Mouse (Mus musculus) thymus, postnatal 25 days (tissue): Measurements from ENCODE around the gene Ppp2r5d.

Experiments
- DNase-seq: peaks from one replicate; pipeline ENCODE4 v3.0.0; 2022

Gene Ppp2r5d

DNA sequence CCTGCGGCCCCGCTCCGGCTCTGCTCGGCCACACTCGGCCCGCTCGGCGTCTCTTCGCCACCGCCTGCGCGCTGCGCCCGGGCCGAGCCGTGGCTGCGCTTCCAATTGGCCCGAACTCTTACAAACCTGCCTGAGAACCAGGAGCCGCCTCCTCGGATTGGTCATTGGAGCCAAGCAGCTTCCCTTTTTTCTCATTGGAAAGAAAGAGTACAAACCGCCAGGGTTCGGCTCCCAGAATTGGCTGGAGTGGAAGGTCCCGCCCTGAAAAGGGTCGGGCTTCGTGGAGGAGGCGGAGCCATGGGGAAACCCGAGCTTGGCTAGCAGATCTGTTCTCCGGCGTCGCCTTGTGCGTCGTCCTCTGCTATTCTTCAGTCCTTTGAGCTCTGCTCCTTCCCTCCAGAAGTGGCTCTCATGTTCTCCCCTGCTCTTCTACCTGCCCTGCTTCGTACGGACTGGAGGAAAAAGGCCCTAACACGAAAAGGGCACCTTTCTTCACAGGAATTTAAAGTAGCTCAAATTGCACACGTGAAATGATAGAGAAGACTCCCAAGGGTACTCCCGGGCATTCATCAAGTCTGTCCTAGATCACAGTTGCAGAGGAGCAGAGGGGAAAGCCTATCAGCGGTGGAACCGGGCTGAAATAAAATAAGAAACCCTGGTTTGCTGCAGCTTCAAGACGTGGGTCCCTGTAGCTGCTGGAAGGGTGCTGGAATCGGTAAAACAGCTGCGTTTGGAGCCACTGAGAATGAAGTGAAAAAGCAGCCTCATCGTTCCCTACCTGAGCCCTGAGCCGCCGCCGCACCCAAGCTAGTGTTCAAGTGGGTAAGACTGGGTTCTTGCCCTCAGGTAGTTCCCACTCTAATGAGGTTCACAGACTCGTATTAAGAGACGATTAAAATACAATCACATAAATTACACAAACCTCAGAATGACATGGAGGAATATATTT, at the start of gene Ppp2r5d:
Gene Ppp2r5d, minus strand, starts transcription at position 225 of the 949 bp plus-strand sequence.
- peak; percentile 96 for DNase-seq

DNA sequence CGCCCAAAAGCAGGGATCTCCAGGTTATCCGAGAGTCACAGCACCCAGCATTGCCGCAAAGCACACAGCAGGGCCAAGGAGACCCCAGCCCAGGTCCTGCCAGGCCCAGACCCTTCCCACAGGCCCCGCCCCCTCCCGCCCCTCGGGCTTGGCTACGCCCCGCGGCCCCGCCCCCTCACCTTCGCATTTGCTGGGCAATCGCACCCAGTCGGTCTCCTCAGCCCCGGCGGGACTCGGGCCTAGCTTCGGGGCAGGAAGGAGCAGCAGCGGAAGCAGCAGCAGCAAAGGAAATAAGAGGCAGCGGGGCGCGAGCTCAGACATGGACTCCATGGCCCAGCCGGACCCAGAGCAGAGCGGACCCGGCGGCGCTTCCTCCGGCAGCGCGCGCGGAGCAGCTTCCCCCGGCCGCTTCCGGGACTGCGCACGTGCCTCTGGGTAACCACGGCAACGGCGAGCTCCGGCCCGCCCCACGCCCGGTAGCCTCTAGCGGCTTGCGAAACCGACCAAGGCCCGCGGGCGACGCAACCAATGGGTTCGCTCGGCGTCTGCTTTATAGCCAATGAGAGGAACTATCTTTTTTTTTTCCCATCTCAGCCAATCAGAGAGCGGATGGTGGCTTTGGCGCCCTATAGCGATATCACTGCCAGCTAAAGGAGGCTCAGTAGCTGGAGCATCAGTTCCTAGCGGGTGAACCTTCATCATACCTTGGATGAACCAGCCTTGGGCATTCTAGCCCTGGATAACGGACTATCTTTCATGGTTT, 47.1 kb upstream of the Ppp2r5d start, which contains the start of gene Cnpy3:
Gene Cnpy3, minus strand, starts transcription at position 421 of the 763 bp plus-strand sequence.
- DNase-seq, result peak; percentile 96

DNA sequence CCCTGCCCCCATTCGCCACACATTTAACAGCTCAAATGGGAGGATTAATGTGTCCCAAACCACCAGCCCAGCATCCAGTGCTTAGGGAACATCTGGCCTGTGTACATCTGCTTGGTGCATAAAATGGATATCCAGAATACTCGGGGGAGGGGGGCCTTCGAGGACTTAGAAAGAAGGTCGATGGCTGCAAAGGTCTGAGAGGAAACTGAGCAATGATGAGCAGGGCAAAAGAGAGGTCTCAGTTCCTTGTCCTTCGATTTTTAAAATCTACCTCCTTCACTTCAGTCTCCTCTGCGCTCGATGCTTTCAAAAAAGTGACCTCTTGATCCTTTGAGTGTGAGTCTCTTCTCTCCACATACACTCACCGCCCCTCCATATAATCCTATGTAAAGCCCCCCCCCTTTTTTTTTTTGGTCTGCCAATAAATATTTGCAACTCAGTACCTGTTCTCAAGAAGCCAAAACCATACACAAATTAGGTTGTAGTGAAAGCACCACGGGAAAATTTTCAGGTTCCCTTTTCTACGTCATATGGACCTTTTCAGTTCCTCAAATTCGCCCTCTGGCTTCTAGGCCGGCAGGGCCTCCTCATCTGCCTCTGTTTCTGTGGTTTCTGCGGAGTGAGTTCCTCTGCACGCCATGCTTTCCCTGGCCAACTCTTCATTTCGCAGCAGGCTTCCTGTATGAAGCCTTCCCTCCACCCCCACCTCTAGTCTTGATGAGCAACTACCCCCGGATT, 46.3 kb upstream of the Ppp2r5d start:
- no peak for DNase-seq

DNA sequence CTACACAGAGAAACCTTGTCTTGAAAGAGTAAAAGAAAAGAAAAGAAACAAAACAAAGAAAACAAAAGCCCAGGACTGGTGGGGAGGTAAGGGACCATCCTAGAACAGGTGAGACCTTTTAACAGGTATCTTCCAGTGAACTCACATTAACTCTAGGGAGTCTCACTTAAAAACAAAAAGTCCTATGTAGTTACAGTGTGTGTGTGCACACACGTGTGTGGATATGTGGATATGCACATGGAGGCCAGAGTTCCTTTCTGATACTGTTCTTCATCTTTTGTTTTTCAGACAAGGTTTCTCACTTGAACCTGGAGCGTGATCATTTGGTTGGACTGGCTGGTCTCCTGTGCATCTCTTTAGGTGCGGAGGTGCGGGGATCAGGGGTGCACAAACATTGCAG, 45.7 kb upstream of the Ppp2r5d start:
- DNase-seq, result no peak

DNA sequence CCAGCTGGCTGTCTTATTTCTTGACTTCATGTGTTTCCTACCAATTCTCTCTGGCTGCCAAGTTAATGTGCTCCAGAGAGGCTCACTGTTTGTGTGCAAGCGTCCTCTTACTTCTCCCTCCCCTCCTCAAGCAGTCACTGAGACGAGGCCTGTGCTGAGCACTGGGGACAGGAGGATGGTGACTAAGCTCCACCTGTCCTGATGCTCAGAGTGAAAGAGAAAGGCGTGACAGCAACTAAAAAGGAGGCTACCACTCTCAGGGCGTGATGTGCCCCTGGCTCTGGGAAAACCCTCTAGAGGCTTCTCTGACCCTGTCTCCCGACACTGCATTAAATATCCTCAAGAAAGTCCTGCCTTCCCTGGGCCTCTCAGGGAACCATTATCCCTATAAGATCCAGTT, 44.4 kb upstream of the Ppp2r5d start:
- no peak for DNase-seq

DNA sequence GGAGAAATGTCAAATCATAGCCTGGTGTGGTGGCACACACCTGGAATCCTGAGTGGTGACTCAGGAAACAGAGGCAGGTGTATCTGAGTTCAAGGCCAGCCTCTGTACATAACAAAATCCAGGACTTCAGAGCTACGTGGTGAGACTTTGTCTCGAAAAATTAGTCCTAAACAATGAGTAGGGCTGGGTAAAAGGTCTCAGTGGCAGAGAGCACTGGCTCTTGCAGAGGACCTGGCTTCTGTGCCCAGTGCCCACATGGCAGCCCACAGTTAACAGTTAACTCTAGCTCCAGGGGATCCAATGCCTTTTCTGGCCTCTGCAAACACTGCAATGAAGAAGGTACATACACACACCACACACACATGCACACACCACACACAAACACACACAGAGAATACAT, 42.9 kb upstream of the Ppp2r5d start:
- no peak for DNase-seq

DNA sequence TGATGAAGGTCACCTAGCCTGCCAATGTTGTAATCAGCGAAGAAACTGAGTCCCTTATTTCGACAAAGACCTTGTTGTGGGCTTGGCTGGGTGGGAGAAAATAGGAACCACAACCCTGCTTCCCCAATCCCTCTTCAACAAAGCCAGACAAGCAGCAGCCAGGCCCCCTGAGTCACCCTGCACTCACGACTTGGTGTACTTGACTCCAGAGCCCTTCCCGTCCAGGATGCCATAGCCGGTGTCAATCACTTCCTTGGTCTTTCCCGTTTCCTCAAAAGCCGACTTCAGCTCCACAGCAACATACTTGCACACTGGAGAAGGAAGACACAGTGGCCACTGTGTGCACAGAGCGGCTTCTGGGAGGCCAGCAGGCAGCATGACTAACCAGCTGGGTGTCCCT, 42.3 kb upstream of the Ppp2r5d start:
- no peak for DNase-seq

DNA sequence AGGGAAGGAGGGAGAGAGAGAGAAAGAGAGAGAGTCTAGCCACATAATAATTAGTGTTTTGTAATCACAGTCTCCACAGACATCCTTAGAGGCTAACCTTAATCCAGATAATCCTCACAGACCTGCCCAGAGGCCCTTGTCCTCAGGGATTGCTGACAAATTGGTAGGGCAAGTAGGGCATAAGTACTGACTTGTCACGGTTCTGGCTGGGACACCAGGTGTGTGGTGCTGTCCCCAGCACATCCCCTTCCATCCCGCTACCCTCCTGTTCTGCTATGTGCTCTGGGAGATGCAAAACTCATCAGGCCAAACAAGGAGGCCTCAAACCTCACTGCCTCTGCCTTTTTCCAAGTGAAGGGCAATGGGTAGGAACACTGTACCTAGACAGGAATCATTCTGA, 40.6 kb upstream of the Ppp2r5d start:
- no peak for DNase-seq

DNA sequence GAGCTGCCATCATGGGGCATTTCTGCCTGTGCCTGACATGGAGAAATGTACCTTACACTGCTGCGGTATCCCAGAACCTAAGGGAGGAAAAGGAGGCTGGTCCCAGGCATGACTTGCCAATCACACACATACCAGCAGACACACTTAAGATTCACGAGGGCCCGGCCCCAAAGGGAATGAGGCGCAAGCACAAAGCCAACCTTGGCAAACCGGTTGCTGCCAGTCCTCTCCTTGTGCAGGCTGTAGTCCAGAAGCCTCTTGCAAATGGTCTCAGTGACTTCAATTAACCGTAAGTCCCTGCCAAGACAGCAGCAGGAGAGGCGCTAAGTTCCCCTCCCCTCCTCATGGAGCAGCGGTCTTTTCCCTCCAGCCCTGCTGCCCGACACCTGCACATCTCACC, 38.1 kb upstream of the Ppp2r5d start:
- no peak for DNase-seq

DNA sequence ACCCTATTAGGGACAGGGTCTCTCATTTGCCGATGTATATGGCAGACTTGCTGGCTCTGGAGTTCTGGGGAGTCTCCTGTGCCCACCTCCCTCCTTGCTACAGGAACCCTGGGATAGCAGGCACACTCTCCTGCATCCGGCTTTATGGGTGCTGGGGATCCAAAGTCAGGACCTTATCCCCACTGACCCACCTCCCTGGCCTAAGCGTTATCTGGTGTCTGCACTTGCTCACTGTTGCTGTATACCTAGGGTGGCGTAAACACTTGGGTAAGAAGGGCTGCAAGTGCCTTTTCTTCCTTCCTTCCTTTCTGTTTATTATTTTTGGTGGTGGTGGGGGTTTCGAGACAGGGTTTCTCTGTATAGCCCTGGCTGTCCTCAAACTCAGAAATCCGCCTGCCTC, 36.4 kb upstream of the Ppp2r5d start:
- no peak for DNase-seq

DNA sequence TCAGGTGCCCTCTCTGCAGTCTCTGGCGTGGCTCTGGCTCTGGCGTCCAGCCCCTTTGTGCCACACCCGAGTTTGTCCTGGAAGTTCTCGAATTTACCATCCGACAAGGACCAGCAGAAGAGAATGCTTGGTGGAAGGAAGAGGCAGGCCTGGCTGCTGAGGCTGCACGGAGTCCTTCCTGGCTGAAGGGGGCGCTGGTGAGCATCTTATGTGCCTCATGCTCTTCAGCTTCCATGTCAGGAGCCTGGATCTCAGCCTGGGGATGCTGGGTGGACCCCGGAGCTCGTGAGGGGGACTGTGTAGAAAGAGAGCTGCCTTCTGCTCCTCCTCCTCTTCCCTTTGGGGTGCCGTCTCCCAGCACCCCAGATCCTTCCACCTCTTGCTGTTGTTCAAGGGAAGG, 31.2 kb upstream of the Ppp2r5d start:
- peak; percentile 53 for DNase-seq

DNA sequence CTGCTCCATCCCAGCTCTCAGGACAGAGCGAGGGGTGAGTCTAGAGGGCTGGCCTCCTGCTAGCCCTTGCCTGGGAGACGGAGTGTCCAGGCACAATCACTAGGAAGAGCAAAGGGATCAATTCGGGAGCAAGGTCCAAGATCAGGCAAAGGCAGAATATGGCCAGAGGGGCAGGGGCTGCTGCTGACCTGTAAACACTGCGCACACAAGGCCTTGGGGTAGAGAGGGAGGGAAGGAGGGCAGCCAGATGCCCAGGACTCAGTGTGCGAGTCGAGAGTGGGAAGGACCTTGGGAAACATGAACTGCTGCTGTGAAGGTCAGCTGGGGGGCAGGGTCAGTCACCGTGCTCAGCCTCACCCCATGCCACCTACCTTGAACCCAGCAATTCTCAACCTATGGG, 30.4 kb upstream of the Ppp2r5d start:
- DNase-seq, result no peak

DNA sequence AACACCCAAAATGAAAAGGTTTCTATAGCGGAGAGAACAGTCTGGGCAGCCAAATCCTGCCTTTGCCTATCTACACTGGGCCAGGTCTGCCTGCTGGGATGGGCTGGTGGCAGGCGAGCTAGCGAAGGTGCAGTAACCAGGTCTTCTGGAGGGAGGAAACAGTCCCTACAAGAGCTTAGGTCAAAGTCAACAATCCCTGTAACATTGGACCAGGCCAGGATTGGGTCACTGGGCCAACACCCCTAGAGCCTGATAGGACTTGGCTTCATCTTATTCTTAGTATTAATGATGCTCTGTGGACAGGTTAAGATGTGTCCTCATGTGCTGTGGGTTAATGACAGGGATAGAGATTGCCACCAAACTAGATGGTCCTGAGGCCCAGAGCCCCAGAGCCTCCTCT, 29.1 kb upstream of the Ppp2r5d start:
- no peak for DNase-seq

DNA sequence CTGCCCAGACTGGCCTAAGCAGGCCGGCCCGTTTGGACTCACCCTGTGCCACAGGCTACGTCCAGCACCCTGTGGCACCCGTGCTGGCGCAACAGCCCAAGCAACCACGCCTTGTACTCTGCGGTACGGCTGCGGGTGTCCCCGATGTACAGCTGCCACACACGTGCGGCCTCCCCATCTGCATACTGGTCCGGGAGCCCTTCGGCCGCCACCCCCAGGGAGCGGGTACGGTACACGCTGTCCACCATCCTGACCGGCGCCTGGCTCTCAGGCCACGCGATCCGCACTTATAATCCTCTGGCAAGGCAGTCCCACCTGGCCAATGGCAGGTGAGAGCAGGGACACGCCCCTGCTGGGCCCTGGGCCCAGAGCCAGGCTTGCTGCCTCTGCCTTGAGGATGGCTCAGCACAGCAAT, 24.0 kb upstream of the Ppp2r5d start, which contains the start of gene Gnmt:
Gene Gnmt, minus strand, starts transcription at position 265 of the 415 bp plus-strand sequence.
- DNase-seq, result no peak

DNA sequence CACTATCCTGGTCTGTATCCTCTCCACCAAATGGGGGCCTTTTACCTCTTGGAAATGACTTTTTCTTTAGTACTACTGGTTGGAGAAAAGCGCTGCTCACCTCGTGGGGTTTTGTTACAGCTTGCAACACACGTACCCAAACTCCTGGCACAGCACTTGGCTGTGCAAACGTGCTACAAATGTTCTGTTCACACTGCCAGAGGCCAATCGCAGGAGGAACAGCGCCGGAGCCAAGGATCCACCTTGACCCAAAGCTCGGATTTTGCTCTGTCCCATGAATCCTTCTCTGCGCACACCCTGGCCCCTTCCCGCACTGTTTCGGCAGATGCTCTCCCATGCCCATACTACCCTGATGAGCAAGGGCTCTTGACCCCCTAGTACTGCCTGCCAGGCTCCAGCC, 23.6 kb upstream of the Ppp2r5d start:
- no peak for DNase-seq

DNA sequence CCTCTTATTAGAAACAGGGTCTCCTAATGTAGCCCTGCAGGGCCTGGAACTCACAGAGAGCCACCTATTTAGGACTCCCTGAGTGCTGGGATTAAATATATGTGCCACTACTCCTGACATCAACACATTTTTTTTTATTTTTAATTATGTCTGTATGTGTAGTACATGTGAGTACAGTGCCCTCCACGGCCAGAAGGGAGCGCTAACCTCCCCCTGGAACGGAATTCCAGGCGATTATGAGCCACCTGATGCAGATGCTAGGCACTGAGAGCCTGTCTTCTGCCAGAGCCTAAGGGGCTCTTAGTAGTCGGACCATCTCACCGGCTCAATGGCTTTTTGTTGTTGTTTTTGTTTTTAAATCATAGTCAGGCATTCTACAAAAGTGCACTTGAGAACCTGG, 23.1 kb upstream of the Ppp2r5d start:
- peak; percentile 38 for DNase-seq

DNA sequence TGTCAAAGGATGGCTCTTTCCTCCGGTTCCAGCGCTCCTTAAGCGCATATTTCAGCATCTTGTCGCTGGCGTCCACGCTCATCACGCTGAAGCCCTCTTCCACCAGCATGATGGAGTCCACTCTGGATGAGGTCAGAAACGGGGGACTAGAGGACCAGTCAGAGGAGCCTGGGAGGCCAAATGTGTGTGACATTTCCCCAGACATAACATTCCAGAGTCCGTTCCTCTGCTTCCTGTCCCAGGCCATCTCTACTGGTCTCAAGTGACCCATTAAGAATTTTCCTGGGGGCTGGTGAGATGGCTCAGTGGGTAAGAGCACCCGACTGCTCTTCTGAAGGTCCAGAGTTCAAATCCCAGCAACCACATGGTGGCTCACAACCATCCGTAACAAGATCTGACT, 22.4 kb upstream of the Ppp2r5d start:
- DNase-seq, result no peak

DNA sequence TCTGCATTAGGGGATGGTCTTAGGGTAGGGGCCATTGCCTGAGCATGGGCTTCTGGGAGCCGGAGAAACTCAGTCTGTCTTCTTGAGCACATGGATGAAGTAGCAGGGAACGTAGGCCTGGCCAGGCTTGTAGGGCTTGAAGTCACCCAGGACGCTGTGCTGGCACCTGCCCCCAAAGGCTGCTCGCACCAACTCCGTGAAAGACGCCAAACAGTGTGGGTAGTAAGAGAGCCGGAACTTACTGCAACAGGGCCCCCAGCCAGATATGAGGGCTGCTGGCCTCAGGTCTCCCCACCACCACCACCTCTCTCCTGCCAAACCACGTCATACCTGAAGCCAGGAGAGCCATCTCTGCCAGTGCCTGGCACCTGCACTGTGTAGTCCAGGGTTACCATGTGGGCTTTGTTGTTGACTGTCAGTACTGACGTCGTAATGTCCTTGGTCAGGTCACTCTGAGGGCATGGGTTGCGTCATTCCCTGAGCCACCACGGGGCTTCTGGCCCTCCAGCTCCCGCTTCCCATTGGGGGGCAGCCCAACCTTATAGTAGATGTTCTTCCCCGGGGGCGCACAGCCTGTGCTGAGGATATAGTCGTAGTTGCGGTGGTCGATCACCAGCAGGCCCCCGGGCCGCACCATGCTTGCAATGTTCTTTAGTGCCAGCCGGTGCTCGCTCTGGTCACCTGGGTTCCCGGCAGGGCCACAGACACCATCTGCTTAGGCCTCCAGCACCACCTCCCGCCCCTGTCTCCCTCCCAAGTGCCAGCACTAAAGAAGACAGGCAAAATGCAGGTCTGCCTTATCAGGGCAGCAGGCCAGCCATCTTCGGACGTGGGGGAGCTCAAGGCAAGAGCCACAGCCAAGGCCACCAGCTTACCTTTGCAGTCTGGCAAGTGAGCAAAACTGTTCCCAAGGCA, 21.1 kb upstream of the Ppp2r5d start:
- no peak for DNase-seq

DNA sequence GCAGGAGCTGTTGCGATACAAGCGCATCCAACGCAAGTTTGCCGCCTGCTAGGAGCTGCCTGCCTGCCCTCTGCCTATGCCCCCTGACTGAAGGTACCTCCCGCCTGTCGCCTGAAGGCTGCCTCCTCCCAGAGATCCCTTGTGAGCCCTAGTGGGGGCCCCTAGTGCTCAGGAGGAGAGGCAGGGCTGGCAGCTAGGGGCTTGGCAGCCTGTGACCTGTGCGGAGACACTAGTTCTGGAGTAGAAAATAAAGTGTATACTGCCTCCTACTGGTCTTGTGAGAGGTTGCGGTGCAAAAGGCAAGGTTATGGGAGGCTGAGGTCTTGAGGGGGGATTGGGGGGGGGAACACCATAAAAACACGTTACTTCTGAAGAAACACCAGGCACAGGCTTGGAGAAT, 20.4 kb upstream of the Ppp2r5d start:
- DNase-seq, result peak; percentile 64

DNA sequence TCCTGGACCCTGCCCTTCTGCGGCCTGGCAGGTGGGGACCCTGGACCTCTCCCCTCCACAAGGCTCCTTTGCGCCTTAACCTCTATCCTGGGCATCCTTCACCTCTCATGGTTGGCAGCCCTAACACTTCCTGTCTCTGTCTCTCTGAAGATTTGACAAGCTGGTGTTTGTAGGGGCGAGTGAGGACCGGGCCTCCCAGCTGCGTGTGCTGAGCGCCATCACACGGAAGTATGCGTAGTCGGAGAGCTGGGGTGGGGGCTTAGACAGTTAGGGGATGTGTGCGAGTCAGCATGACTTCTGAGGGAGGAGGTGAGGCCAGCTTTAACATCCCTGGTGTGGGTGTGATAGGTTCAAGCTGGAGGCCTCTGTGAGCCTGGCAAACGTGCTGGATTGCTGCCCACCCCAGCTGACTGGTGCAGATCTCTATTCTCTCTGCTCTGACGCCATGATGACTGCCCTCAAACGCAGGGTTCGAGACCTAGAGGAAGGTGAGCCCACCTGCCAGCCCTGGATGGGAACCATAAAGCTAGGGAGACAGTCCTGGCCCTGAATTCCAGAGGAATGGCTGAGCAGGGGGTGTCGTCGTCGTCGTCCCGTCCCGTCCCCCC, 19.7 kb upstream of the Ppp2r5d start:
- no peak for DNase-seq

DNA sequence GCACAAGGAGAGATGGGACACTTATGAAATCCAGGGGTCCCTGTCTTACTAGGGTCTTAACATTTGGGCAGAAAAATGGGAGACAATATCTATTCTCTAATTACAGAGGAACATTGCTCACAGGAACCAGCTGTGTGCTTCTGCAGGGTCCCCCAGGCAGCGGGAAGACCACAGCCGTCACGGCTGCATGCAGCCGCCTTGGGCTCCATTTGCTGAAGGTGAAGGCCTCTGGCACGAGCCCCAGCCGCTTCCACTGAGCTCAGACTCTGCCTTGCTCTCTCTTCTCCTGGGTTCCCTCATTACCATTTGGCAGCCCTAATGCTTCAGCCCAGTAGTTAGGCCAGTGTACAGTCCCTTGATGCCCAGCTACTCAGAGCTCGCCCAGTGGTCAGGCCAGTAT, 16.2 kb upstream of the Ppp2r5d start:
- no peak for DNase-seq
